Mouse (Mus musculus) heart, embryonic 15.5 days (tissue): ENCODE data around the gene Abhd17a. TPM values are rescaled to one million over a fixed set of nuclear protein-coding genes. Genes with fewer than 3 reads are reported as not detected.

ENCODE experiments used
- ATAC-seq: fragments of 200-750 bp; cut with Nextera tagmentation; replicated peaks from 2 replicates; pipeline ENCODE4 v1.8.0; 2017; ENCODE audit warnings: low read depth, moderate TSS enrichment; ENCODE audit not compliant: insufficient number of reproducible peaks, insufficient read depth, low FRiP score
- H3K27ac ChIP-seq: fragments of 300-500 bp; sonication (generic); 2 replicates; pipeline ENCODE4 v1.5.1; 2015; ENCODE audit warnings: mild to moderate bottlenecking, inconsistent platforms
- H3K27me3 ChIP-seq: fragments of 300-500 bp; sonication (generic); 2 replicates; pipeline ENCODE4 v1.6.1; 2015; ENCODE audit warnings: inconsistent platforms
- H3K36me3 ChIP-seq: fragments of 300-500 bp; sonication (generic); 2 replicates; pipeline ENCODE4 v1.6.1; 2015; ENCODE audit warnings: mild to moderate bottlenecking, inconsistent platforms
- H3K4me1 ChIP-seq: fragments of 300-500 bp; sonication (generic); replicated peaks from 2 replicates; pipeline ENCODE4 v1.6.1; 2015; ENCODE audit warnings: inconsistent platforms
- H3K4me2 ChIP-seq: fragments of 300-500 bp; sonication (generic); 2 replicates; pipeline ENCODE4 v1.6.1; 2015; ENCODE audit warnings: inconsistent platforms, mild to moderate bottlenecking, moderate library complexity
- H3K4me3 ChIP-seq: fragments of 300-500 bp; sonication (generic); 2 replicates; pipeline ENCODE4 v1.5.1; 2015; ENCODE audit warnings: mild to moderate bottlenecking, inconsistent platforms
- H3K9ac ChIP-seq: fragments of 300-500 bp; sonication (generic); 2 replicates; pipeline ENCODE4 v1.6.1; 2015; ENCODE audit warnings: mild to moderate bottlenecking, inconsistent platforms
- H3K9me3 ChIP-seq: fragments of 300-500 bp; sonication (generic); replicated peaks from 2 replicates; pipeline ENCODE4 v1.6.1; 2016; ENCODE audit warnings: inconsistent platforms
- WGBS: fragments of 180-500 bp; shearing (Covaris S2); methylation state at CpG from one replicate; pipeline ENCODE4 v1.1.7; 2015; ENCODE audit warnings: mixed read lengths; 5-methylcytosine and 5-hydroxymethylcytosine counted together
- polyA plus RNA-seq: library from polyadenylated mRNA; unstranded; fragments of >200 nt; fragmentation: Nextera tagmentation; extraction: Ambion mirVana; gene quantifications from 2 replicates; pipeline ENCODE4 v1.2.1, GENCODE M21; 2015

The Abhd17a gene
- polyA plus RNA-seq: 84.2 and 110 TPM in 2 replicates

- Histone ChIP-seq H3K4me1 (peaks cover 42% of the 10 kb centered on the region), H3K9me3 (no peaks in the 10 kb centered on the region), H3K4me3 (peak within 1 kb of the TSS; percentile 92), H3K27ac (peak within 1 kb of the TSS; percentile 83), H3K9ac (peak within 1 kb of the TSS; percentile 97), H3K27me3 (no peaks in the 10 kb centered on the region), H3K4me2 (peak within 1 kb of the TSS; percentile 95), H3K36me3 (peaks cover 13% of the 10 kb centered on the region)
- peak; percentile 96 for ATAC-seq
- WGBS: under 1% methylated on average over 71 of the region's 73 CpGs
These were observed at the start of gene Abhd17a for GRCm38 (mm10) chr10:80589879-80590854. Gene Abhd17a, minus strand, starts transcription at chr10:80590341.

DNA sequence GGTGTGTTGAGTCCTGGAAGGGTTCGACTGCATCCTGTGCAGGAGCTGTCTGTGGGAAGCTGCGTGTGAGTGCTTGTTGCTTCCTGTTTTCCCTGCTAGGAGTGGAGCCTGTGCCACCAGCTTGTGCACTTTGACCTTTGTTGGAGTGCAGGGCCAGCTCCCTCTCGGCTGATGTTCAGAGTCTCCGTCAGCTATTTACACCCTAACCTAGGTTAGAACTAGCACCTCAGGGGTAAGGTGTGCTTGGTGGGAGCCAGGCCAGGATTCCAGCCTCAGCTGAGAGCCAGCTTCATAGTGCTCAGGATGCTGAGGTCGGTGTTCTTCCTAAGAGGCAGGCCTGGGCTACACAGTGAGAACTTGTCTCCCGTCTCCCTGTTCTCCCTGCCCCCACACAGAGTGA is 45.2 kb upstream of the Abhd17a start:
- Histone ChIP-seq H3K27ac (no peak overlapping the region), H3K9ac (no peak overlapping the region), H3K27me3 (no peaks in the 10 kb centered on the region), H3K4me3 (no peak overlapping the region), H3K4me1 (peaks cover under 1% of the 10 kb centered on the region; the same call in 1 of the 2 replicates), H3K36me3 (peaks cover 62% of the 10 kb centered on the region), H3K9me3 (no peaks in the 10 kb centered on the region), H3K4me2 (no peak overlapping the region)
- ATAC-seq: no peak
- 76% methylated on average over 6 of the region's 6 CpGs for WGBS

DNA sequence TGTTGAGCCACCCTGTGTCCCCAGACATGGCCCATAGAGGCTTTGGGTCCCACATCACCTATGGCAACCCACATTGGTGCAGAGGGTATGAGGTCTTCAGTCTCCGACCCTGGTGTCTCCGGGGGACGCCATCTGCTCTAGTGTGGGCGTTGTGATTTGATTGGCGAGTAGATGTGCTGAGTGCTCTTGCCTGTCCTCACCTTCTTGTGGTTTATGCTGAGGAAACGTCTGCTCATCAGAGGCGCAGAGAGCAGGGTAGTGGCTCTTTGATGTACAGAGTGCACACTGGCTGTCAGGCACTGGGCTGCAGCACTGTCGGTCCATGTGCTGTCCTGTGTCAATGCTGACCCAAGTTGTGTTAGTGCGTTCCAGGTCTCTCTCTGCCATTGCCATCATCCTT is 38.8 kb upstream of the Abhd17a start:
- 71% methylated on average over 9 of the region's 9 CpGs for WGBS
- Histone ChIP-seq H3K27me3 (no peaks in the 10 kb centered on the region), H3K4me3 (no peak overlapping the region), H3K4me2 (no peak overlapping the region), H3K4me1 (peaks cover 58% of the 10 kb centered on the region), H3K9me3 (no peaks in the 10 kb centered on the region), H3K9ac (no peak overlapping the region), H3K27ac (no peak overlapping the region), H3K36me3 (peaks cover under 1% of the 10 kb centered on the region; the same call in 1 of the 2 replicates)
- no peak for ATAC-seq

- WGBS: 27% methylated on average over 2 of the region's 2 CpGs
- Histone ChIP-seq H3K9ac (peak overlapping the region; percentile 42; the same call in 1 of the 2 replicates), H3K4me1 (peaks cover 66% of the 10 kb centered on the region), H3K4me2 (no peak overlapping the region), H3K27ac (peak overlapping the region; percentile 36), H3K9me3 (no peaks in the 10 kb centered on the region), H3K27me3 (no peaks in the 10 kb centered on the region), H3K4me3 (no peak overlapping the region), H3K36me3 (no peaks in the 10 kb centered on the region)
- peak; percentile 24; the same call in 1 of the 2 replicates for ATAC-seq
These were observed 37.5 kb upstream of the Abhd17a start for GRCm38 (mm10) chr10:80627685-80628084.

DNA sequence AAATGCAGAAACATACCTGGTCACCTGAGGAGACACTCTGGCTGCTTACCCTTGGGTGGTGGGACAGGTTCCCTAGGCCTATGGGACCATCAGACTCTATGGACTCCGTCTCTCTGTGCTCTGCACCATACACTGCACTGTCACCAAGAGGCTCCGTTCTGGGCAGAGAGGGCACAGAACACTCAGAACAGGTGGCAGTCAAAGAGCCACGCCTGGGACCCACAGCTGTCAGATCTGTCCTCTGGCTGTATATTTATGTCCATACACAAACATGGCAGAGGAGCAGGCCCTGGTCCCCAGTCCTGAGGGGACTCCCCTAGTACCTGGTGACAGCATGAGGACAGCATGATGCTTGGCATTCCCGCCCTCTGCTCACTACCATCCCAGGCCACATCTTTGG is 35.6 kb upstream of the Abhd17a start:
- H3K4me3 ChIP-seq: no peak overlapping the region
- H3K9ac ChIP-seq: no peak overlapping the region
- ATAC-seq: no peak
- H3K27me3 ChIP-seq: no peaks in the 10 kb centered on the region
- H3K36me3 ChIP-seq: no peaks in the 10 kb centered on the region
- H3K4me2 ChIP-seq: no peak overlapping the region
- WGBS: 91% methylated on average over 4 of the region's 4 CpGs
- H3K27ac ChIP-seq: no peak overlapping the region
- peaks cover 70% of the 10 kb centered on the region for H3K4me1 ChIP-seq
- H3K9me3 ChIP-seq: no peaks in the 10 kb centered on the region

- Histone ChIP-seq H3K27ac (peak overlapping the region; percentile 97), H3K9ac (peak overlapping the region; percentile 94), H3K4me1 (peaks cover 52% of the 10 kb centered on the region), H3K36me3 (no peaks in the 10 kb centered on the region), H3K9me3 (no peaks in the 10 kb centered on the region), H3K4me3 (peak overlapping the region; percentile 90), H3K4me2 (peak overlapping the region; percentile 78), H3K27me3 (no peaks in the 10 kb centered on the region)
- 12% methylated on average over 15 of the region's 15 CpGs for WGBS
- ATAC-seq: no peak
These were observed 33.5 kb upstream of the Abhd17a start for GRCm38 (mm10) chr10:80623457-80624191.

DNA sequence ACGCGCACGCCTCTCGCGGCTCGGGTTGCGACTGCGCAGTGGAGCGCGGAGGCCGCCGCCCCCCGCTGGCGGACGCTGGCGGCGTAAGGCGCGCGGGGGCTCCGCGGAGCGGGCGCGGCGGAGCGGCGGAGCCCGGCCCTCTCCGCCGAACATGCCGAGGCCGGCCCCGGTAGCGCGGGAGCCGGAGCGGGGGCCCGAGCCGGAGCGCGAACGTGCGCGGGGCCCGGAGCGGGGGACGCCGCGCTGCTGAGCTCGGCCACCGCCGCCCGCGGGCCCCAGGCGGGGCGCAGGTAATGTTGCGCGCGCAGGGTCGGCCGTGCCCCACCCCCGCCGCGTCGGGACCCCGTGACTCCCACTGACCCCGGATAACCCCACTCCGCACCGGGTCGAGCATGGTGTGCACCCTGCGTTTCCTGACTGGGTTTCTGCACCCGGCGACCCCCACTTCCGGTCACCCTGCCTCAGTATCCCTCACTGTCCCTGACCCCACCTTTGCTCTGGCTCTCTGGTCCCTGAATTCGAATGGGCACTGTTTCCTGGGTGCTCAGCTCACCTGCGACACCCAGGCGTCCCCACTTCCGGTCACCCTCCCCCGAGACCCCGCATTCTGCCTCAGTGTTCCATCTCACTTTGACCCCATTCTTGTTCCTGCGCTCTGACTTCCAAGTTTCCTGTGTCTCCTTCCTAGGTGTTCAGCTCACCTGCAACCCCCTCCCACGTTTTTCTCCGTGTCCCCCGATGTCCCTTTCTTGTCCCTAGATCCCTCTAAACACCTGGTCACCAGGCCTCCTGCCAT is 32.7 kb upstream of the Abhd17a start, which contains the start of gene Csnk1g2:
TSS of gene Csnk1g2 (plus strand) at position 178 of the 796 bp plus-strand sequence.
- Histone ChIP-seq H3K9ac (peak within 1 kb of the TSS; percentile 94), H3K27ac (peak within 1 kb of the TSS; percentile 97), H3K27me3 (no peaks in the 10 kb centered on the region), H3K4me3 (peak within 1 kb of the TSS; percentile 90), H3K9me3 (no peaks in the 10 kb centered on the region), H3K36me3 (no peaks in the 10 kb centered on the region), H3K4me2 (peak within 1 kb of the TSS; percentile 78), H3K4me1 (peaks cover 52% of the 10 kb centered on the region)
- peak; percentile 1; the same call in 1 of the 2 replicates for ATAC-seq
- WGBS: under 1% methylated on average over 66 of the region's 85 CpGs

DNA sequence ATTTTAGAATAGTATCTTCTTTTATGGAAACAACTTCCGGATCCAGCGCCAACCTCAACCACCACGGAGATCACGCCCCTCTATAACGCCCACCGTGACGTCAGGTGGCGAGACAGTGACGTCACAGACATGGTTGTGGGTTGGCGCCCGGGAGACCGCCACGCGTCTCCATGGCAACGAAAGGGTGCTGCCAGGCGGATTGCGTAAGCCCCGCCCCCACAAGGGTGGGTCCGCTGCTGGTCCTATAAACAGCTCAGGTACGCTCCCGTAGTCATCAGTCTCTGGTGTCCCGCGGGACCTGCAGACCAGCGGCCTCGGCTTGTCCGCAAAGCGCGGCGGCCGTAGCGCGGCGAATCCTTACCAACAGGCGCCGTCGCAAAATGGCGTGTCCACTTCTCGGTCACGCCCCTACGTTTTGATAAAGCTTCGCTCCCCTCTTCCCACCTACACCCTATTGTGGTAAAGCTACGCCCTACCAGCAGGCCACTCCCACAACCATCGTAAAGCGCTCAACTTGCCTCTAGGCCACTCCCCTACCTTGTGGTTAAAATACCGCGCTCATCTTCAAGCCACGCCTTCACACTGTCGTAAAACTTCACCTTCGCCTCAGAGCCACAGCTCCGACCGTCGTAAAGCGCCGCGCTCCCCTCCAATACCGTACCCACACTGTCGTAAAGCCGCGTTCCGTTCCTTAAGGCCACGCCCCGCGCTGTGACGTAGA is 32.0 kb upstream of the Abhd17a start:
- under 1% methylated on average over 64 of the region's 64 CpGs for WGBS
- peak; percentile 97 for ATAC-seq
- no peaks in the 10 kb centered on the region for H3K9me3 ChIP-seq
- peak overlapping the region; percentile 53 for H3K9ac ChIP-seq
- H3K4me2 ChIP-seq: peak overlapping the region; percentile 67
- peak overlapping the region; percentile 90 for H3K4me3 ChIP-seq
- no peaks in the 10 kb centered on the region for H3K27me3 ChIP-seq
- peak overlapping the region; percentile 97 for H3K27ac ChIP-seq
- peaks cover 44% of the 10 kb centered on the region for H3K4me1 ChIP-seq
- H3K36me3 ChIP-seq: no peaks in the 10 kb centered on the region

GRCm38 (mm10) chr10:80621690-80621939 is 31.5 kb upstream of the Abhd17a start:
- Histone ChIP-seq H3K27me3 (no peaks in the 10 kb centered on the region), H3K9me3 (no peaks in the 10 kb centered on the region), H3K36me3 (no peaks in the 10 kb centered on the region), H3K4me1 (peaks cover 41% of the 10 kb centered on the region), H3K27ac (peak overlapping the region; percentile 97), H3K4me3 (peak overlapping the region; percentile 90), H3K4me2 (peak overlapping the region; percentile 67), H3K9ac (peak overlapping the region; percentile 53)
- ATAC-seq: no peak
- WGBS: 3% methylated on average over 9 of the region's 9 CpGs
